Mouse (Mus musculus) liver, adult (tissue): ENCODE measurements around the gene Mettl8.

ENCODE experiments used
- GATA4 ChIP-seq: IDR thresholded peaks from 2 replicates; pipeline ENCODE4 v1.6.1; 2014; ENCODE audit warnings: mild to moderate bottlenecking, low read length; ENCODE audit not compliant: insufficient replicate concordance

Gene Mettl8

DNA sequence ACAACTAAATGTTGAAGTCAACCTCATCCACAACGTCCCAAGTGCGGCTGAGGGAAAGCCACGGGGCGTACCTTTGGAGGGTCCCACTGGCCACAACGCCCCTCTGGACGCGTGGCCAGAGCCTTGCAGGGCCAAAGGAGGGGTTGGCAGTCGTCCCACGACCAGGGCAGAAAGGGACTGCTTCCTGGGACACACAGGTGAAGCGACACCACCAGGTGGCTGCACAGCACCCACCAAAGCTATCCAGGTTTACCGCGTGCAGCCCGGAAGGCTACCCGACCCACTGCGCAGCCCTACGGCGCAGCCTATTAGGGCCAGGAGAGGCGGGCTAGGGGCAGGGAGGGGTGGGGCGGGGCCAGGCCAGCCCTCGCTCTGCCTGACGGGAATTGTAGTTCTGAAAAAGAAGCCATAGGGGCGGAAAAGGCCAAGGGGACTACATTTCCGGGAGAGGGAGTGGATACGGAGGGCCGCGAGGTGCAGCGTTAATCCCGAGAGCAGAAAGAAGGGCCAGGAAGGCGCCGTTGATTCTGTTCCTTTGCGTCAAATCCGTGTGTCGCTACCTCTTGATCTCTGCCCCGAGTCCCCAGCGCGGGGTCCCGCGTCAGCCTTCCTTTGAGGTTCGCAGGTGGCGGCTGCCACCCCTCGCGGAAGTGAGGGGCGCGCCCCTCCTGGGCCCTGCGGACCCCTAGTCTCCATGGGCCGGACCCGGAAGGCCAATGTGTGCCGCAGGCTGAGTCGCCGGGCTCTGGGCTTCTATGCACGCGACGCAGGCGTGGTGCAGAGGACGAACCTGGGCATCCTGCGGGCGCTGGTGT is at the start of gene Mettl8, which contains the start of gene Dcaf17:
Gene Mettl8, minus strand, starts transcription at position 284 of the 815 bp plus-strand sequence.
Gene Dcaf17, plus strand, starts transcription at position 29 of the 815 bp plus-strand sequence.
- TF ChIP-seq GATA4: no peak

DNA sequence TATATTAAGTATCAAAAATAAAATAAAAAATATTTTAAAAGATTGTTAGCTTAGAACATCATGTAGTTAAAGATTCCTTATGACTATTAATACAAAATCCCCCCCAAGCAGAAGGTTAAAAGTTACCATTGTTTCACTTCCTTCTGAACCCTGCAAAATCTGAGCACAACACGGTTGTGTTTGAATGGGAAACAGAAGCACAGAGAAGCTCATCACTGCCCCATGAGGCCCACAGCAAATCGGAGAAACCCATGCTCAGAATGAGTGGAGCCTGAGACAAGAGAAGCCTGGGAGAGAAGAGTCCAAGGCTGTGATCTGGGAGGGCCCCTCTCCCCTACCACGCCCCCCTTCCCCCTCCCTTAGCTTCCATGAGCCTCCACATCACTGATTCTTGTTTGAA is 49.3 kb upstream of the Mettl8 start:
- no peak for TF ChIP-seq GATA4

DNA sequence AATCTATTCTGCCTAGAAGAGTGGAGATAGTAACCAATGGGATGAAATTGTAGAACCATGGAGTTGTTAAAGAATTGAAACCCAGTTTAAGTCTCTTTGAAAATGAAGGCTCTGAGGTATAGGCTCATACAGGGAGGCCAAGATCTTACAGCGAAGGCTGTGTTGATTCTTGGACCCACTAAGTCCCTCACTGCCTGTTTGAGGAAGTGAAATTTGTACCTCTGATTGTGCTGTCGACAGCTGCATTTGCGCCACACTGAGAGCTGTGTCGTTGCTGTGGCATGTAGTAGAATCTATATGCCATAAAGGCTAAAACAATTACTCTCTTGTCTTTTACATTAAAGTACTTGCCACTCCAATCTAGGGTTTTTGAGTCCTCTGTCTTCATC is 47.9 kb upstream of the Mettl8 start:
- no peak for TF ChIP-seq GATA4

DNA sequence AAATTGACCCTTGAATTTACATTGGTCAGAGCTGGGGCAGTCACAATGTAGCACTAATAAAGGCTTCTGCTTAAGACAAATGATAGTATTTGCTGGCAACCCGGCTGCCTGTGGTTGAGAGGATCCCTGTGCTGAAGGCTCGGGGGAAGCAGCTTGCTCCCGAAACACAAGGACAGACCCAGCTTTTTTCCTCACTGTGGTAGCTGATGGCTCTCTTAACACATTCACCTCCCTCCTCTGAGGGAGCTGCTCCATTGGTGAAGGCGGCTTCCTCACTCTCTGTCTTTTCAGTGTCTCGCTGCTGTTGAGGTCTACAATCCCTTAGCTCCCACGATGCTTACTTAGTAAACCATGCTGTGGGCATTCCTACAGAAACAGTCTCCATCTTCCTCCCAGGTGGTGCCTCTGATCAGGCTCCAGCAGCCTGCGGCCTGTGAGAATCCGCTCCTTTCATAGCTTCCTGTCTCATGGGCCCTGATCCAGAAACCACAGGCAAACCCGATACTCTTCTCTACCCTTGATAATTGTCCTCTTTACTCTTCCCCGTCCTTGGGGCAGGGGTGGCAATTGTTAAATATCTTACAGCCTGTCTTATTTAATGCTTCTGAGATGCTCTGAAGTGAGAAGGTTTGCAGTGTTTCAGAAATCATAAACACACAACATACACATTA is 47.4 kb upstream of the Mettl8 start:
- no peak for TF ChIP-seq GATA4

DNA sequence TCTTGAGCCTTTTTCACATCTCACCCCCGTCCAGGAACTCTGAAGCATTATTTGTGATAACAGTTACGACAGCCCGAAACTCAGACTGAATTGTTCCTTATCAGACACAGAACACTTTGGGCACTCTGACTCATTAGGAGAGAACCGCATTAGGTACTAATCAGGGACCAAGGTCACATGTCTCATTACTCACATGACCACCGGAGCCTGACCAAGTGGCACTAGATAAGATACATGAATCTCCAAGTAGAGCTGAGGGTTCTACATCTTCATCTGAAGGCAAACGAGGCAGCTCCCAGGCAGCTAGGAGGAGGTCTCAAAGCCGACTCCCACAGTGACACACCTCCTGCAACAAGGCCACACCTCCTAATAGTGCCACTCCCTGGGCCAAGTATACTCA is 40.8 kb upstream of the Mettl8 start:
- TF ChIP-seq GATA4: no peak

DNA sequence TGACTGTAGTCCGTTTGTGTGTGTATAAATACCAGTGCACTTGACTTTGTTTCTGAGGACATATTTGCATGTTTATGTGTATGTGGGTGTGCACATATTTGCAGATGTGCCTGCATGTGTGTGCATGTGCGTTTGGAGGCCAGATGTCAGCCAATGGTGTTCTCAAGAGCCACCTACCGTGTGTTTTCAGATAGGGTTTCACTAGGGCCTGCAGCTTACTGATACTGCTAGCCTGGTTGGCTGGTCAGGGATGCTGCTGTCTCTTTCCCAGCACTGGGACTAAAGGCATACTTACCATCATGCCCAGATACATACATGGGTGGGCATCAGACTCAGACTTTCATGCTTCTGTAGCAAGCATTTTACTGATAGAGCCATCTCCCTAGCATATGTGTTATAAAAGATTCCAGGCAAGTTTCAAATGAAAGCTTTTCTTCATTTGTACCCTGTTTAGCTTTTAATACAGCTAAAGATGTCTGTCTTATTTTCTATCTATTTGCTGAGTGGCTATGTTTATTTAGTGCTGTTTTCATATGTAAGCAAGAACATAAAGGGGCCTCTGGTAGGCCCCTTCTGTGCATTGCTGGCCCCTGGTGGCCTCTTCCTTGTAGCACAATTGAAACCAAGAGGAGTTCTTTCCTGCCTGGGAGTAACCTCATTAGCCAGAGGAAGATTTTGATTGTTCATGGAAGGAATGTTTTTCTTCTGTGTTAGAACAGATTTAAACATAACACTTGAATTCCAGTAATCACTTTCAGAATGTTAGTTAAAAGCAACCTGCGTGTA is 35.5 kb upstream of the Mettl8 start:
- TF ChIP-seq GATA4: no peak

DNA sequence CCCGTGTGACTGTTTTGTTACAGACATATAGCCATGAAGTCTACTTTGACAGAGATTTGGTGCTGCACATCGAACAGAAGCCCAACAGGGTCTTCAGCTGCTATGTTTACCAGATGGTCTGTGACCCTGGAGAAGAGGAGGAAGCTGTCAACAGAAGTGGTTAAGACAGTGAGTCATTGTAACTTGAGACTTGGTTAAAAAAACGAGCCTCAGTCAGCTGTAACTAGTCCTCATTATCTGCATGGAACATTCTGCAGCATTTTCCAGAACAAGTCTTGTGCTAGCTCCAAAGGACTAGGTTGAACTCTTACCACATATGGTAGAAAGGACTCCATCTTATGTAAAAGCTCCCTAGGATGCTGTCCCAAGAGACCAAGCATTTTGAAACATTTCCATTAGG is 34.4 kb upstream of the Mettl8 start:
- no peak for TF ChIP-seq GATA4

DNA sequence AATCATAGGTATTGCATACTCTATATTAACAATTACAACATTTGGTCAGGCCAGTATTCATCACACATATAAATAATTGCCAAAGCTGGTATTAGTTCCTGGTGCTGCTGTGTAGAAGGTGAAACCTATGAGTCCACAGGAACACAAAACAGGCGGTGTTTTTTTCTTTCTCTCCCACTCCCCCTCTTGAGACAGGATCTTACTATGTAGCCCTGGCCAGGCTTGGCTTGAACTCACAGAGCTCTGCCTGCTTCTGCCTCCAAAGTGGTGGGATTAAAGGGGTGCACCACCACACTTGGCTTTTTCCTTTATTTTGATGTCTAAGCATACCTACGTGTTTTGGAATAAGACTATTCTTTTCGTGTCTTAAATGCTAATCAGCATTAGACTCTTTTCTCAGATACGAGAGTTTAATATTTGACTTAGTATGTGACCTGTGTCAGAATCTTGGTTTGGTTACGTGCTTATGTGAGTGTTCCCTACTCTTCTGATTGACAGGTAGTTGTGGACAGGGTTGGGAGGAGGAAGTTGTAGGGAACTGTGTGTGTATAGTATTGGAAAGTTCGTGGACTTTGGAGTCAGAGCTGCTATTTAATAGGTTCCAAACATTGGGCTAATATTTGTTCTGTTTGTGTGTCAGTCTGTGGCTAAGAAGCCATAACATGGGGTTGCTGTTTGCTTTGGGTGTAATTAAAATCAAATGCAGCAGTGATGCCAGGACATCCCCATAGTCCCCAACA is 28.2 kb upstream of the Mettl8 start:
- no peak for TF ChIP-seq GATA4

DNA sequence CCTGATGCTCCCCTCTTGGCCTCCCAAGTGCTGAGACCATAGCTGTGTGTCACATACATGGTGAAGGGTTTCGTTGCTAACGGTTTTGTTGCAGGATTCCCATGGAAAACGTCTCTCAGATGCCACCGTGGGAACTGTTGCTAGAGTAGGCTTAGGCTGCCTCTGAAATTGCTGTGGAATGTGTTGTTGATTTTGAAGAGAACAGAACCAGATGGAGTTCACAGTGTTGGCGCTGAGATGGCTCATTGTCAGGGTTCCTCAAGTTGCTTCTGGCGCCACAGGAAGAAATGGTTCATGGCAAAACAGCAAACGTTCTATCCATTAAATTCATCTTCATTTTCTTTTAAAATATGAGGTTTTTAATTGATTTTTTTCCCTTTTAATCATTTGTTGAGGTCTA is 27.0 kb upstream of the Mettl8 start:
- TF ChIP-seq GATA4: no peak

DNA sequence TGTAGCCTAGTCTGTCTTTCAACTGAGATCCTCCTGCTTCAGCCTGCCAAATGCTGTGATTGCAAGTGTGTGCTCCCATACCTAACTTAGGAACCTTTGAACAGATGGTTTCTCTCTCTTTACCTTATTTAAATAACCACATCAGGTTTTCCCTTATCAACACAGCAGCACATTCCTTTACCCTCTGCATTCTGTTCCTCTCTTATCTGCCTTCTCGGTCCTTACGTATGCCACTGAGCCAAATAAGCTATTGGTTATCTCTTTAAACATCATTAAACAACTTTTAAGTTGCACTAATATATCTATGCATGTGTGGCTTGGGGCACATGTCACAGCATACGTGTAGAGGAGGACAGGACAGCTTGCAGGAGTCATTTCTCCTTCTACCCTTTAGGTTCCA is 18.4 kb upstream of the Mettl8 start:
- no peak for TF ChIP-seq GATA4

DNA sequence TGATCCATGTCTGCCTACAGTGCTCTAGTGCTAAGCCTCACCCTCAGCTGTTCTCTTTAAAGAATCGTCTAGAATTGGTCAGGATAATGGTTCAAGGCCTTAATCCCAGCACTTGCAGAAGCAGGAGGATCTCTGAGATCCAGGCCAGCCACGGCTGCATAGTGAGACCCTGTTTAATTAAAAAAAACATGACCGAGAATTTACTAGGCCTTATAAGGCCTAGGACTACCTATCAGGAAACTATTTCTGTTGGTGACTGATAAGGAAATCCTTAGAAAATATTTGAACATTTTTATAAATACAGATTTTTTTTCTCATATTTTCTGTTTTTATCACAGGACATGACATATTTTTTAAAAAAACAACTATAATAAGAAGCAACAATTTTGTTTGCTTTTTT is 17.9 kb upstream of the Mettl8 start:
- no peak for TF ChIP-seq GATA4

DNA sequence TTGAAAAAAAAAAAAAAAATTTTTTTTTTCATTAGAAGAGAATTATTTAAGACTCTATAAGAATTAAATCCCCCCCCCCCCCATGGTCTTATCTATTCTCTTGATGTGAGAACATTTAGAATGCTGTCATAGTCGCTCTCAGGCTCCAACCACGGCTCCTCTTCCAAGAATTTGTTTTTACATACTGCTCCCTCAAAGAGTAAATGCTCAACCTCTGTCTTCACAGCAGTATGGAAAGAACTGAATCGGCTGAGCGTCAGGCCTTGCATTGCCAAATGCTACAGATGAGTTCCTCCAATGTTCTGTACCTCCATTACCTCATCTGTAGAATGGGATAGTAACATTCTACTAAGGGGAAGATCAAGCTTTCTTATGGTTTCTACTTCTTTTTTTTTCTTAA is 16.2 kb upstream of the Mettl8 start:
- TF ChIP-seq GATA4: no peak

DNA sequence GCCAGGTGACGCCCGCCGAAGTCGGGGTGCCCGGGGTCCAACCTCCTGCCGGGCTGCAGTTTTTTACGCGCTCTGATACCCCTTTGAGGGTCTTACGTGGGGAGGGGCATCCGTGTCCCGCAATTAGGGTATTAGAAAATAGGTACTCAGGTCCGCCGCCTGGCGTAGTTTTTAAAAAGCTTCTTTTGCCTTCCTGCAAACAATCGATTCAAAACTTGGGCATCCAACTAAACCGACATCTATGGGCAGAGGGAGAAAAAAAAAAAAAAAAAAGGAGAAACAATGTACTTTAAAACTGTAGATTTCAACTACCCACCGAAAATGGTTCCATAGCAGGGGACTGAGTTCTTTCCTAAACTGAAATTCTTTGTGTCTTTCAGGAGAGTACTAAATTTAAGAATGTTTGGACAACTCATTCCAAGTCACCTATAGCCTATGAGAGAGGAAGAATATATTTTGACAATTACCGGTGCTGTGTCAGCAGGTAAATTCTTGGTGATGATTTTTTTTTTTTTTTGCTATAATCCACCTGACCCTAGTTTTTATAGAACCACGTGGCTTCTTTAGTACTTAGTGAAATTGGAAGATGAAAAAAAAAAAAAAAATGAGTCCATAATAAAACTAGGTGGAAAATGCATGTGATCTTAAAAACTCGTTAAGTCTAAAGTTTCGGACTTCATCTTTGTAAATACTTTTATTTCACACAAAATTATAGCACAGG is 892 bp upstream of the Mettl8 start:
- no peak for TF ChIP-seq GATA4

DNA sequence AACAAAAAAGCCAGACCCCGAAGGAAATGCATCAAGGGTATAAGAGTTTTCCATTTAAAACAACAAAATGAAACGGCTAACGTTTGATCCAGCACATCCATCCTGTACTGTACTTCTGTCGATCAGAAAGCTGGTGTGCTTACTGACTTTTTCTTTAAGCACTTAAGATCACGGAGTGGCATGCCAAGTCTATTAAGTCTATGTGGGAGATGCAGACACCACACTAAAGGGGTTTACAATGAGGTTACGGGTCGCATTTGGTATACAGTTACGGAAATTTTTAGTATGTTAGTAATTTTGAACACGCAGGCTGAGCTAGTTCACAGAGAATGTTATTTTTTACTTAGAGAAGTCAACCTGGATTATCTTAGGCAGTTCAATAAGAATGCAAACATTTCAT is 667 bp downstream of the Mettl8 start:
- TF ChIP-seq GATA4: no peak

DNA sequence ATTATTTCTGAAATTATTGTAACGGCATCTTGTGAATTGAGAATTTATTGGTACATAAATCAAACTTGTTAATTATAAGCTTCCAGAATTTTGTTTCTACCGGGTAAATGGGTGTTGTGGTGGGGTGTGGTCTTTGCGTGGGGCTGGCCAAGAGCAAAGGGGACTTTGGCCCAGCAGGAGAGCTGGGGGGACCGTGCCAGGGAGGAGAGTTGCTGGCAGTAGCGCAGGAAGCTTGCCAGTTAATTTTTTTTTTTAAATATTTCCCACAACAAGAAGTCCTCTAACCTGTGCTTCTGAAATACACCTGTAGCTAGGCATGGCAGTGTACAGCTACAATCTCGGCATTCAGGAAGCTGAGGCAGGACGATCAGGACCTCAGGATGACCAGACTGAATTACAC is 4.9 kb downstream of the Mettl8 start:
- no peak for TF ChIP-seq GATA4

DNA sequence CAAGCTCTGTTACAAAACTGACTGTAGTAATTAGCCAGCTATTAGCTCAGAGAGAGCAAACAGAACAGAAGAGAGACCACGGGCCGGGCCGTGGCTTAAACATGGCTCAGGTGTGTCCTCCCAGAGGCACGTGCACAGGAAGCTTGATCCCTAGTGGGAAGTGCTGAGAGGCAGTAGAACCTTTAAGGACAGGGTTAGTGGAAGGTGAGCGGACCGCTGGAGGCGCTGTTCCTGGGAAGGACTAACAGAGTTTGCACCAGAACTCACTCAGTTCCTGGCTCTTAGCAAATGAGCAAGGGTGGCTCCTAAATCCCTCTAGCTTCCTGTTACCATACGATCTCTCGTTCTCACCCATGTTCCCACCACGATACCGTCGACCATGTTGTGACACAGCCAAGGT is 6.5 kb downstream of the Mettl8 start:
- TF ChIP-seq GATA4: no peak
